Mouse (Mus musculus): ENCODE results near the gene Lrrc55. TPM values are rescaled to one million over a fixed set of nuclear protein-coding genes. Genes with fewer than 3 reads are reported as not detected.

Gene Lrrc55
- total and polyA plus RNA-seq, 3 experiments = 0.81 to 1.6 (median 1.3) TPM

GRCm38 (mm10) chr2:85123187-85123868, 73.7 kb downstream of the Lrrc55 start:
- H3K36me3 ChIP-seq (ENCODE audit: control insufficient read depth, insufficient read depth, low read length) = no peaks in the 10 kb centered on the region
- no peak overlapping the region for H3K4me3 ChIP-seq
- H3K79me2 ChIP-seq (replicated peaks; ENCODE audit: control insufficient read depth, insufficient read depth, low read length) = no peaks in the 10 kb centered on the region
- H3K4me1 ChIP-seq (ENCODE audit: control insufficient read depth, insufficient read depth, low read length) = no peaks in the 10 kb centered on the region
- WGBS = 22% methylated on average over 5 of the region's 5 CpGs
- H3K27ac ChIP-seq = no peak overlapping the region
- TF ChIP-seq POLR2A (IDR thresholded peaks at IDR 0.05; ENCODE audit: insufficient read depth, low read depth, low read length) (no peak), EP300 (IDR thresholded peaks at IDR 0.05; ENCODE audit: insufficient read depth, low read depth, low read length) (no peak), CTCF (IDR thresholded peaks at IDR 0.05) (no peak; the same call in 1 of the 2 replicates)
- no peaks in the 10 kb centered on the region for H3K27me3 ChIP-seq (ENCODE audit: control insufficient read depth, insufficient read depth, low read length)
- DNase-seq = peak in 1 of 2 experiments; percentile 20
- H3K9ac ChIP-seq (ENCODE audit: low read depth, low read length) = no peak overlapping the region
- intact Hi-C loops (cut with DNase I) = loop anchor here (1.0 to 10.0 kb wide), 4 partner anchors 123 to 1339 kb away; no protein-coding TSS in a partner anchor

Other genes starting within 250 kb of the Lrrc55 start
- gene Prg2, start 216.7 kb downstream of the Lrrc55 start, total RNA-seq (2021) = not detected
- gene Prg2, start 216.7 kb downstream of the Lrrc55 start, polyA plus RNA-seq (2012; rRNA removed) = 0.14 and 0.44 TPM in 2 replicates
- not detected for gene Prg3, start 209.0 kb downstream of the Lrrc55 start, total RNA-seq (2021)
- not detected in 2 replicates for gene Prg3, start 209.0 kb downstream of the Lrrc55 start, polyA plus RNA-seq (2012; rRNA removed)
- 10 to 100 TPM; 38.8 to 39.0 TPM for gene Ssrp1, start 160.0 kb downstream of the Lrrc55 start, total RNA-seq (2021)
- 39.6 and 59.5 TPM in 2 replicates for gene Ssrp1, start 160.0 kb downstream of the Lrrc55 start, polyA plus RNA-seq (2012; rRNA removed)
- under 1 TPM; 0.25 to 0.81 TPM for gene P2rx3, start 159.7 kb downstream of the Lrrc55 start, total RNA-seq (2021)
- 0.39 and 0.79 TPM in 2 replicates for gene P2rx3, start 159.7 kb downstream of the Lrrc55 start, polyA plus RNA-seq (2012; rRNA removed)
- gene Tnks1bp1, start 149.2 kb downstream of the Lrrc55 start, total RNA-seq (2021) = 10 to 100 TPM; 56.9 to 59.1 TPM
- 40.7 and 54.1 TPM in 2 replicates for gene Tnks1bp1, start 149.2 kb downstream of the Lrrc55 start, polyA plus RNA-seq (2012; rRNA removed)
- 10 to 100 TPM; 20.5 to 21.4 TPM for gene Aplnr, start 61.0 kb downstream of the Lrrc55 start, total RNA-seq (2021)
- 35.3 and 76.1 TPM in 2 replicates for gene Aplnr, start 61.0 kb downstream of the Lrrc55 start, polyA plus RNA-seq (2012; rRNA removed)
- not detected for gene Olfr987, start 142.1 kb upstream of the Lrrc55 start, total RNA-seq (2021)
- not detected in 2 replicates for gene Olfr987, start 142.1 kb upstream of the Lrrc55 start, polyA plus RNA-seq (2012; rRNA removed)
- not detected for gene Olfr988, start 166.0 kb upstream of the Lrrc55 start, total RNA-seq (2021)
- not detected in 2 replicates for gene Olfr988, start 166.0 kb upstream of the Lrrc55 start, polyA plus RNA-seq (2012; rRNA removed)
- gene Olfr992, start 212.3 kb upstream of the Lrrc55 start, total RNA-seq (2021) = not detected
- gene Olfr992, start 212.3 kb upstream of the Lrrc55 start, polyA plus RNA-seq (2012; rRNA removed) = not detected in 2 replicates
- gene Olfr993, start 217.7 kb upstream of the Lrrc55 start, total RNA-seq (2021) = not detected
- gene Olfr993, start 217.7 kb upstream of the Lrrc55 start, polyA plus RNA-seq (2012; rRNA removed) = not detected in 2 replicates
- not detected for gene Olfr994, start 239.3 kb upstream of the Lrrc55 start, total RNA-seq (2021)
- not detected in 2 replicates for gene Olfr994, start 239.3 kb upstream of the Lrrc55 start, polyA plus RNA-seq (2012; rRNA removed)
- not detected for gene Olfr995, start 246.4 kb upstream of the Lrrc55 start, total RNA-seq (2021)
- gene Olfr995, start 246.4 kb upstream of the Lrrc55 start, polyA plus RNA-seq (2012; rRNA removed) = not detected in 2 replicates